Mouse (Mus musculus) liver, embryonic 13.5 days (tissue): ENCODE data around the gene F2rl2. TPM values are rescaled to one million over a fixed set of nuclear protein-coding genes. Genes with fewer than 3 reads are reported as not detected.

ENCODE experiments used
- ATAC-seq: fragments of 200-750 bp; cut with Nextera tagmentation; 2 replicates; pipeline ENCODE4 v1.8.0; 2017; ENCODE audit warnings: low read depth, mild to moderate bottlenecking, moderate number of reproducible peaks, moderate library complexity
- DNase-seq: peaks from one replicate; pipeline ENCODE4 v3.0.0; 2022
- H3K27ac ChIP-seq: fragments of 300-500 bp; sonication (generic); 2 replicates; pipeline ENCODE4 v1.5.1; 2015; ENCODE audit warnings: moderate library complexity, mild to moderate bottlenecking, inconsistent platforms
- H3K27me3 ChIP-seq: fragments of 300-500 bp; sonication (generic); 2 replicates; pipeline ENCODE4 v1.6.1; 2015; ENCODE audit warnings: mild to moderate bottlenecking, inconsistent platforms
- H3K36me3 ChIP-seq: fragments of 300-500 bp; sonication (generic); 2 replicates; pipeline ENCODE4 v1.6.1; 2015; ENCODE audit warnings: mild to moderate bottlenecking, inconsistent platforms
- H3K4me1 ChIP-seq: fragments of 300-500 bp; sonication (generic); replicated peaks from 2 replicates; pipeline ENCODE4 v1.6.1; 2015; ENCODE audit warnings: inconsistent platforms
- H3K4me2 ChIP-seq: fragments of 300-500 bp; sonication (generic); 2 replicates; pipeline ENCODE4 v1.6.1; 2015; ENCODE audit warnings: inconsistent platforms, mild to moderate bottlenecking, moderate library complexity
- H3K4me3 ChIP-seq: fragments of 300-500 bp; sonication (generic); replicated peaks from 2 replicates; pipeline ENCODE4 v1.5.1; 2015; ENCODE audit warnings: mild to moderate bottlenecking, inconsistent platforms
- H3K9ac ChIP-seq: fragments of 300-500 bp; sonication (generic); 2 replicates; pipeline ENCODE4 v1.6.1; 2015; ENCODE audit warnings: mild to moderate bottlenecking, inconsistent platforms
- H3K9me3 ChIP-seq: fragments of 300-500 bp; sonication (generic); replicated peaks from 2 replicates; pipeline ENCODE4 v1.6.1; 2016; ENCODE audit warnings: inconsistent platforms
- WGBS: fragments of 180-500 bp; shearing (Covaris S2); methylation state at CpG from one replicate; pipeline ENCODE4 v1.1.7; 2015; ENCODE audit not compliant: insufficient replicate concordance; 5-methylcytosine and 5-hydroxymethylcytosine counted together
- polyA plus RNA-seq: library from polyadenylated mRNA; unstranded; fragments of >200 nt; fragmentation: Nextera tagmentation; extraction: Ambion mirVana; gene quantifications from 2 replicates; pipeline ENCODE4 v1.2.1, GENCODE M21; 2015

F2rl2 gene
- polyA plus RNA-seq, 1 experiment from 2014 or later = 13.4 TPM

DNA sequence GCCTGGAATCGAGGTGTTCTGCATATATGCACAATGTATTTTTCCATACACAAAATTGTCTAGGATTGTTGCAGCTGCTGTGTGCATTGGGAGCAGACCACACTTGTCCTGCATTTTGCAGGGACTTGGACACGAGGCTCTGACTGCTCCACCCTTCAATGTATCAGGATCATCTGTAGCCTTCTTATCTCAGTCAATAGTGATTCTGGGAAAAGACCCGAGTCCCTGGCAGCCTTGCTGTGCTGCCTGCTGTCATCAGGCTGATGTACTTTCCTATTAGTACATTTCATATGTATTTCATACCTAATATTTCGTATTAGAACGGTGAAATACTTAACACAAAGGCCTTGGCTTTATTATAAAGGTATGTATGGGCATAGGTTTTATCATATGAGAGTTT, 26.1 kb upstream of the F2rl2 start:
- peak overlapping the region; percentile 54 for H3K4me3 ChIP-seq
- peak overlapping the region; percentile 58 for H3K9ac ChIP-seq
- no peak for DNase-seq

DNA sequence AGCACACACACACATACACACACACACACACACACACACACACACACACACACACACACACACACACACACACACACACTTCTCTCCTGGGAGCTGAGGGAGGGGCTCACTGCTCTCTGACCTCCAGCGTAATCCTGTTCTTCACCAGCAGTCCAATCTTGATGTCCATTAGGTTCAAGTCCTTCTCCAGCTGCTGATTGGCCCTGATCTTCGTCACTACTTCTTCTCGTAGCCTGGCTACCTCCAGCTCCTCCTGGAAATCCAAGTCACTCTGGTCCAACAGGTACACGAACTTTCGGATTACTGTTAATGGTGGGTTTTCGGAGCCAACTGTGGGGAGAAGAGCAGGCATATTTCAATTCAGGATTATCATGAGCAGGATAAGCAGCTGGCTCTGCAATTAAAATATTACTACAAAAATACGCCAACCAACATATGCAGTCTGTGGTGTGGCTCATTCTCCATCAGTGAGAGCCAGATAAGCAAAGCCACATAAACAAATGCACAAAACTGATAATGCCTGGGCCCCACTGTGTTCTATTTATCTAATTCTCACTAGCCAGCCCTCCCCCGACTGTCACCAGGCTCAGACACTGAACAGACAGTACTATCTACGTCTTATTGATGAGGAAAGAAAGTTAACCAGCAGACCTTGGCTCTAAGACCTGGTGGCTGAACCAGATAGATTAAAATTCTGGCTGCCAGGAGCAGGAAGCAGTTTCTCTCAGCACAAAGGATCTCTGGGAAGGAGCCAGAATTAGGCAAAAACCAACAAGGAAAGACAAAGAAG, 25.4 kb upstream of the F2rl2 start:
- Histone ChIP-seq H3K9me3 (no peaks in the 10 kb centered on the region), H3K27me3 (no peaks in the 10 kb centered on the region), H3K4me2 (peak overlapping the region; percentile 62), H3K36me3 (peaks cover 39% of the 10 kb centered on the region), H3K4me3 (peak overlapping the region; percentile 54), H3K27ac (peak overlapping the region; percentile 96), H3K4me1 (peaks cover 69% of the 10 kb centered on the region), H3K9ac (peak overlapping the region; percentile 58)
- ATAC-seq (peak; percentile 94), DNase-seq (peak; percentile 51)
- WGBS = 14% methylated on average over 9 of the region's 9 CpGs

More for the DNA sequence above, 26.1 kb upstream of the F2rl2 start:
- Histone ChIP-seq H3K27me3 (no peaks in the 10 kb centered on the region), H3K4me2 (peak overlapping the region; percentile 62), H3K36me3 (peaks cover 44% of the 10 kb centered on the region), H3K27ac (peak overlapping the region; percentile 96), H3K4me1 (peaks cover 66% of the 10 kb centered on the region), H3K9me3 (no peaks in the 10 kb centered on the region)
- ATAC-seq = peak; percentile 38
- 53% methylated on average over 5 of the region's 5 CpGs for WGBS

DNA sequence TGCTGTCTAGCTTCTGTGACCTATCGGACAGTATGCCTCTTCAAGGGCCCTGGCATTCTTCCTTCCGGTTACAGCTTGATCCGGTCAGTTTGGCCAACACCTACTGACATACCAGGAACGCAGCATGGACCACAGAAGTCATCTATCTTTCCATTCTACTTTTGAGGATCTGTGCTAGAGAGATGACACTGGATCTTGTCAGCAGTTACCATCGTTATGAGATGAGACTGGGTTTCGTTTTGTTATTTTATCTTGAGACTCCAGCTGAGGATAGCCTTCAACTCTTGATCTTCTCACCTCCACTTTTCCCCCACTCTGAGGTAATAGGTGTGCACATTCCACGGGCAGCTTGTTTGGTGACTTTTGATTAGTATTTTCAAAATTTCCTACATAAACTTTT, 24.3 kb upstream of the F2rl2 start:
- Histone ChIP-seq H3K27me3 (no peaks in the 10 kb centered on the region), H3K4me3 (peak overlapping the region; percentile 54), H3K4me1 (peaks cover 69% of the 10 kb centered on the region), H3K36me3 (peaks cover 30% of the 10 kb centered on the region), H3K4me2 (peak overlapping the region; percentile 62), H3K9me3 (no peaks in the 10 kb centered on the region), H3K27ac (peak overlapping the region; percentile 96), H3K9ac (peak overlapping the region; percentile 58)
- 35% methylated on average over 7 of the region's 7 CpGs for WGBS
- ATAC-seq (peak; percentile 6), DNase-seq (no peak)

DNA sequence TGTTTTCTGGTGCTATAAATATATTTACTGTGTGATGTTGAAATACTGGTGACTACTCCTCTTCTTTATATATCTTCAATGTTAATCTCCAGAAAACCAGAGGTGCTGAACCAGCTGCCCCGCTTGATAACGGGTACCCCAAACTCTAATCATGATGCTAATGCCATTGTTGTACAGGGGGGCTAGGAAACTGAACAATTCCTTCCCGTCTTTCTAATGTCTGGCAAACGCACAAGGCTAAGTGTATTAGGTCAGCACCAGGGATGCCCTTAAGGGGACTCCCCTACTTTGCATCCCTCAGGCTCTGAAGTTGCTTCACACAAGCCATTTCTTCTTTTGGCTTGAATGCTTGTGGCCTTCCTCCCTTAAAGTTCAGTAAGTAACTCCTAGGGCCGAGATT, 17.6 kb upstream of the F2rl2 start:
- no peaks in the 10 kb centered on the region for H3K9me3 ChIP-seq
- no peak overlapping the region for H3K4me3 ChIP-seq
- H3K9ac ChIP-seq = peak overlapping the region; percentile 49
- peak overlapping the region; percentile 97 for H3K27ac ChIP-seq
- DNase-seq = peak; percentile 66
- H3K36me3 ChIP-seq = peaks cover 18% of the 10 kb centered on the region; the same call in 1 of the 2 replicates
- H3K27me3 ChIP-seq = no peaks in the 10 kb centered on the region
- 34% methylated on average over 5 of the region's 5 CpGs for WGBS
- peak overlapping the region; percentile 52 for H3K4me2 ChIP-seq
- H3K4me1 ChIP-seq = peaks cover 64% of the 10 kb centered on the region
- ATAC-seq = peak; percentile 57

DNA sequence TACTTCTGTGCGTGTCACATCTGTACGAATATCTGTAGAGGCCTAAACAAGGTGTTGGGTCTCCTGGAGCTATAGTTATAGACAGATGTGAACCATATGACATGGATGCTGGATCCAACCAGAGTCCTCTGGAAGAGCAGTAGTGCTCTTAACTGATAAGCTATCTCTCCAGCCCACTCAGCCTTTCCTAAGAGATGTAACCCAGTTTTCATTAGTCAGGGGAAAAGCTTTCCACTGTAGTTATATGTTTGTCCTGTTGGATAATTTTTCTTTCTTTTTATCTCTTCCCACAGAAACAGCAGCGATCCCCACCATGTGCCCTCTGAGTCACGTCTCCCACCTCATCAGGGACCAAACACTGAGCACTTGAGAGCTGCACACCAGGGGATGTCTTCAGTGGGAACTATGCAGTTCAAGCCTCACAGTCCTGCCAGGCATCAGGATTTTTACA, 17.1 kb upstream of the F2rl2 start:
- 33% methylated on average over 4 of the region's 4 CpGs for WGBS
- DNase-seq = peak; percentile 66
- H3K27me3 ChIP-seq = no peaks in the 10 kb centered on the region
- ATAC-seq = peak; percentile 99
- H3K4me1 ChIP-seq = peaks cover 61% of the 10 kb centered on the region
- no peaks in the 10 kb centered on the region for H3K9me3 ChIP-seq
- peak overlapping the region; percentile 65 for H3K9ac ChIP-seq
- peaks cover 18% of the 10 kb centered on the region; the same call in 1 of the 2 replicates for H3K36me3 ChIP-seq
- H3K4me2 ChIP-seq = peak overlapping the region; percentile 52
- H3K27ac ChIP-seq = peak overlapping the region; percentile 97
- H3K4me3 ChIP-seq = no peak overlapping the region

DNA sequence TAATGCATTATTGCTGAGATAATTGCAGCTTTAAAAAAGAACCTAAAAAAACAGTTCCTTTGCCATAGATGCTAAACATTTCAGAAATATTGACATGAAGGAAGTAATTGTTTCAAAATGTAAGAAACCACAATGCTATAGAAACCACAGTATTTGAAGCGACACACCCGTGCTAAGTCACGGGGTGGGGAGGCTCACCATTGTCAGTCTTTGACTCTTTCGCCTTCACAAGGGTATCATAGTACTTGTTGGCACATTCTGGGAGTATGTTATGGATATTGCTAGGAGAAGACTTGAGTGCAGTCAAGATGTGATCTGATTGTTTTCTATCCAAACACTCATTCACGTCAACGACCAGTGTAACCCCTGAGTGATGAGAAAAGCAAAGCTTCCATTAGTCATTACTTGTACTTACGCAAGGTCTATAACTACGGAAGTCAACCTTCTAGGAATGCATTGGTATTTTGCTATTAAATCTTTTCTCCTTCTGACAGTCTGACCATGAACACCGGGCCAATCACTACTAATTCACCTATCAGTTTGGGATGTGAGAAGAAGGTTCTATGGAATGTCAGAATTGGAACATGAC, 11.9 kb upstream of the F2rl2 start:
- Histone ChIP-seq H3K4me3 (no peak overlapping the region), H3K27me3 (no peaks in the 10 kb centered on the region), H3K4me2 (no peak overlapping the region), H3K4me1 (peaks cover 74% of the 10 kb centered on the region), H3K9me3 (no peaks in the 10 kb centered on the region), H3K36me3 (peaks cover 18% of the 10 kb centered on the region; the same call in 1 of the 2 replicates), H3K27ac (no peak overlapping the region), H3K9ac (no peak overlapping the region)
- WGBS = 75% methylated on average over 9 of the region's 9 CpGs
- ATAC-seq (no peak), DNase-seq (no peak)

DNA sequence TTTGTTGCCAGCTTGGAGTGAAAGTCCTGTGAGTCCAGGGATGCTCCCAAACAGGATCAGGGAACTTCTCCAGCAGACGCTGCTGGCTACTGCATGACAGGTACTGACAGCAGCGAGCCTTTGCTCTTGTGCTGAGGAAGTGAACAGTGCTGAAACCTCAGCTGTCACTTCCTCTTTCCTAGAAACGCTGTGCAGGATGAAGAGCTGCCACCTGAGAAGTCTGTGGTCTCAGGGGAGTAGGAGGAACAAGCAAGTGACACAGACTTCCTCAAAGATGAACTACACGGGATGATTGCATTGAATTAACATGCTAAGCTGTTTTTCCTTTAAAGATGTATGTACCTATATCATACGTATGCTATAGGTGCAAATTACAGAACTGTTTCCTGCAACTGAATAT, 10.9 kb upstream of the F2rl2 start:
- Histone ChIP-seq H3K9ac (no peak overlapping the region), H3K9me3 (no peaks in the 10 kb centered on the region), H3K27ac (0 out of 2 replicates have a peak overlapping the region, but pooled peaks have one; percentile 21), H3K36me3 (peaks cover 16% of the 10 kb centered on the region; the same call in 1 of the 2 replicates), H3K4me1 (peaks cover 72% of the 10 kb centered on the region), H3K4me3 (no peak overlapping the region), H3K4me2 (no peak overlapping the region), H3K27me3 (no peaks in the 10 kb centered on the region)
- WGBS = 34% methylated on average over 5 of the region's 5 CpGs
- ATAC-seq = no peak
- no peak for DNase-seq

DNA sequence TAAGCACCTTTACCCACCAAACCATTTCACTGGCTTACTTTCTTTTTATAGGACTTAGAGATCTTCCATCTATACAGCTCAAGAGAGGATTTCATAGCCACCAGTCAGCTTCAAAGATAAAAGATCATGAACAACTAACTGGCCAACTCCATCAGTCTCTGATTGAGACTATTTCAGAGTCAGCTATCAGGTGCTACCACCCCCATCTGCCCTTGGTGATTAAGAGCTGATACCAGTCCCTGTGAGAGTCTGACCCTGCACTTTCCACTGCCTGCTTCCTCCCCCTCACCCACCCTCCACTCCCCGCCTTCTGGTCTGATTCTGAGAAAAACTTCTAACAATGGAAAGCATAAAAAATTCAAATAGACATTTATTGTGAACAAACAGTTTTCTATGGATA, 8.1 kb upstream of the F2rl2 start:
- ATAC-seq = peak; percentile 99
- H3K27ac ChIP-seq = peak overlapping the region; percentile 83

DNA sequence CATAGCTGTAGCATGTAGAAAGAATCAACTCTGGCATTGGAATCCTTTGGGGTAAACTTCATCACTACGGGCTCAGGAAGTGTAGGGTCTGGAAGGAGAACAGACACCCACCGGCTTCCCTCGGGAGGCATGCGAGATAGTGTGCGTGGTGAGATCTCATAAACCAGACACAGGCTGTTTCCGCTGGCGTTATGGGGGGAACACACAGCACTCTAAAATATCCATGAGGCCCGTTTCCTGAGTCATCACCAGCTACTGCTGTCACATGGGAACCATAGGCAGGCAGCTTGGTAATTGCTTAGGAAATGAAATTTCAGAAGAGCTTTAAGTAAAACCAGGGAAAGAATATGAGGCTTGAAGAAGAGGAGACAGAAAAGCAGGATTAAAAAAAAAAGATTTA, 4.5 kb upstream of the F2rl2 start:
- H3K36me3 ChIP-seq = no peaks in the 10 kb centered on the region
- H3K9me3 ChIP-seq = no peaks in the 10 kb centered on the region
- H3K27ac ChIP-seq = peak overlapping the region; percentile 24; the same call in 1 of the 2 replicates
- H3K9ac ChIP-seq = no peak overlapping the region
- no peak overlapping the region for H3K4me3 ChIP-seq
- no peak overlapping the region for H3K4me2 ChIP-seq
- H3K4me1 ChIP-seq = peaks cover 70% of the 10 kb centered on the region
- ATAC-seq = no peak
- 36% methylated on average over 8 of the region's 8 CpGs for WGBS
- no peak for DNase-seq
- H3K27me3 ChIP-seq = no peaks in the 10 kb centered on the region

More for the DNA sequence above, 8.1 kb upstream of the F2rl2 start:
- no peaks in the 10 kb centered on the region for H3K9me3 ChIP-seq
- no peak overlapping the region for H3K4me3 ChIP-seq
- peak; percentile 75 for DNase-seq
- 24% methylated on average over 1 of the region's 1 CpGs for WGBS
- no peaks in the 10 kb centered on the region for H3K36me3 ChIP-seq
- H3K27me3 ChIP-seq = no peaks in the 10 kb centered on the region
- H3K4me2 ChIP-seq = peak overlapping the region; percentile 48
- H3K4me1 ChIP-seq = peaks cover 72% of the 10 kb centered on the region
- peak overlapping the region; percentile 50 for H3K9ac ChIP-seq

DNA sequence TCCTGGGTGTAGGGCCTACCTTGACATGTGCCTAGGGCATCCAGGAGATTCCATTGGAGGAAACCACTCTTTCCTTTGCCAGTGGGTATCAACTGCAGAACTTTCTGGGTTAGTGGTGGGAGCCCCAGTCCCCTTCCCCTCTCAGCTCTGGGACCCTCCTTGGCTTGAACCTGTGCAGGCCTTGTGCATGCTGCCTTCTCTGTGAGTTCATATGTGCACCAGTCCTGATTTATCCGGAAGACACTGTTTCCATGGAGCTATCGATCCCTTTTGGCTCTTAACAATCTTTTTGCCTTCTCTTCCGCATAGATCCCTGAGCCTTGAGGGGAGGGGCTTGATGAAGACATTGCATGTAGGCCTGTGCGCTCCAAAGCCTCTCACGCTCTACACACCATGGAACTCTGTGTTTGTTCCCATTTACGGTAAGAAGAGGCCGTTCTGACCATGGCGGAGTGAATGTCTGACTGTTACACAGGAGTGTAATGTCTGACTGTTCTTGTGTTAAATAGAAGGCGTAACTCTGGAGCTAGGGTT, 466 bp upstream of the F2rl2 start:
- no peak for ATAC-seq
- no peak for DNase-seq
- Histone ChIP-seq H3K36me3 (peaks cover 6% of the 10 kb centered on the region; the same call in 1 of the 2 replicates), H3K27me3 (no peaks in the 10 kb centered on the region), H3K4me2 (no peak overlapping the region), H3K27ac (peak overlapping the region; percentile 65), H3K9ac (0 out of 2 replicates have a peak overlapping the region, but pooled peaks have one; percentile 37), H3K9me3 (no peaks in the 10 kb centered on the region), H3K4me1 (peaks cover 51% of the 10 kb centered on the region), H3K4me3 (no peak overlapping the region)
- 82% methylated on average over 9 of the region's 9 CpGs for WGBS

DNA sequence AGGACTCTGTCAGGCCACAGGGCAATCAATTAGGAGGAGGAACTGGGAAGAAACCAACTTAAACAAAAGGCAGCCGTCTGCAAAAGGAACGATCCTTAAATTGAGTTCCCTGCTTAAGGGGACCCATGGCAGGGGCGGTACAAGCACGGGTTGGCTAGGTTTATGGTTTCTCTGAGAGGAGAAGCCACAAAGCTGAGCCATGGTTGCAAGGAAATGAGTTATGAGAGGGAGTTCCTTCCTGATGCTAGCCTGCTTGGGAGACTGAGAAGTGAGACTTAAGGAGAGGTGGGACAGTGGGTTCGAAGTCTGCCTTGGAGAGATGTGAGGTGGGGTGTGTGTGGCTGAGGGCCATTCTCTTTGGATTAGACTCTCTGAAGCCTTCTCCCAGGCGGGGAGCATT, 1.2 kb downstream of the F2rl2 start:
- Histone ChIP-seq H3K4me2 (no peak overlapping the region), H3K27ac (peak overlapping the region; percentile 41), H3K27me3 (no peaks in the 10 kb centered on the region), H3K36me3 (peaks cover 6% of the 10 kb centered on the region), H3K4me3 (no peak overlapping the region), H3K4me1 (peaks cover 39% of the 10 kb centered on the region), H3K9ac (no peak overlapping the region), H3K9me3 (no peaks in the 10 kb centered on the region)
- ATAC-seq (no peak), DNase-seq (no peak)
- 31% methylated on average over 6 of the region's 6 CpGs for WGBS
